Mouse (Mus musculus): Measurements from ENCODE around the gene Necap1.
A peak's percentile ranks its signal among the peaks of the same experiment; 100 is the strongest.

Necap1 gene

GRCm38 (mm10) chr6:122873871-122874719 is at the start of gene Necap1:
TSS of gene Necap1 (plus strand) at chr6:122874474.
- DNase-seq, result peak; percentile 97

GRCm38 (mm10) chr6:122825166-122825565 is 49.1 kb upstream of the Necap1 start:
- DNase-seq, result no peak

GRCm38 (mm10) chr6:122825923-122826742 is 48.1 kb upstream of the Necap1 start:
- DNase-seq, result peak; percentile 72

GRCm38 (mm10) chr6:122828086-122828485 is 46.2 kb upstream of the Necap1 start:
- peak; percentile 45 for DNase-seq

GRCm38 (mm10) chr6:122832880-122833279 is 41.4 kb upstream of the Necap1 start:
- DNase-seq, result no peak

- peak; percentile 39 for DNase-seq
These were observed 39.9 kb upstream of the Necap1 start for GRCm38 (mm10) chr6:122834365-122834764.

GRCm38 (mm10) chr6:122836974-122837373 is 37.3 kb upstream of the Necap1 start:
- no peak for DNase-seq

GRCm38 (mm10) chr6:122837539-122837938 is 36.7 kb upstream of the Necap1 start:
- no peak for DNase-seq

- DNase-seq, result no peak
These were observed 30.5 kb upstream of the Necap1 start for GRCm38 (mm10) chr6:122843759-122844158.

GRCm38 (mm10) chr6:122852696-122853095 is 21.6 kb upstream of the Necap1 start:
- DNase-seq, result no peak

- no peak for DNase-seq
These were observed 19.7 kb upstream of the Necap1 start for GRCm38 (mm10) chr6:122854552-122854951.

GRCm38 (mm10) chr6:122855955-122856354 is 18.3 kb upstream of the Necap1 start, which contains the start of gene C3ar1:
TSS of gene C3ar1 (minus strand) at chr6:122856161.
- DNase-seq, result no peak

- DNase-seq, result no peak
These were observed 11.8 kb upstream of the Necap1 start for GRCm38 (mm10) chr6:122862434-122862833.

GRCm38 (mm10) chr6:122862871-122863270 is 11.4 kb upstream of the Necap1 start:
- DNase-seq, result no peak

GRCm38 (mm10) chr6:122867914-122868313 is 6.4 kb upstream of the Necap1 start:
- DNase-seq, result no peak

- DNase-seq, result no peak
These were observed 4.4 kb upstream of the Necap1 start for GRCm38 (mm10) chr6:122869846-122870245.

- DNase-seq, result no peak
These were observed 1.5 kb upstream of the Necap1 start for GRCm38 (mm10) chr6:122872800-122873199.

GRCm38 (mm10) chr6:122874720-122875389 is 581 bp downstream of the Necap1 start:
- DNase-seq, result peak; percentile 80

GRCm38 (mm10) chr6:122879141-122879735 is 5.0 kb downstream of the Necap1 start:
- no peak for DNase-seq

GRCm38 (mm10) chr6:122879781-122880505 is 5.7 kb downstream of the Necap1 start:
- no peak for DNase-seq

- DNase-seq, result no peak
These were observed 7.0 kb downstream of the Necap1 start for GRCm38 (mm10) chr6:122881287-122881686.

GRCm38 (mm10) chr6:122883603-122884002 is 9.3 kb downstream of the Necap1 start:
- DNase-seq, result no peak

Measured in retina, postnatal 1 day (tissue).